Mouse (Mus musculus) heart, embryonic 13.5 days (tissue): ENCODE data around the gene 2410015M20Rik. TPM values are rescaled to one million over a fixed set of nuclear protein-coding genes. Genes with fewer than 3 reads are reported as not detected.
"Not testable (repeated sequence)": the region's sequence is repeated elsewhere in the genome, so short reads cannot be mapped to it uniquely, and the experiment has no call there.

Experiments
- ATAC-seq: fragments of 200-750 bp; cut with Nextera tagmentation; 2 replicates; pipeline ENCODE4 v1.8.0; 2017; ENCODE audit warnings: moderate TSS enrichment; ENCODE audit not compliant: insufficient number of reproducible peaks, low FRiP score, low TSS enrichment; ENCODE audit errors: extremely low read depth
- H3K27ac ChIP-seq: fragments of 300-500 bp; sonication (generic); replicated peaks from 2 replicates; pipeline ENCODE4 v1.5.1; 2015; ENCODE audit warnings: moderate library complexity, mild to moderate bottlenecking, inconsistent platforms
- H3K27me3 ChIP-seq: fragments of 300-500 bp; sonication (generic); replicated peaks from 2 replicates; pipeline ENCODE4 v1.6.1; 2015; ENCODE audit warnings: mild to moderate bottlenecking, inconsistent platforms
- H3K36me3 ChIP-seq: fragments of 300-500 bp; sonication (generic); 2 replicates; pipeline ENCODE4 v1.6.1; 2015; ENCODE audit warnings: mild to moderate bottlenecking, inconsistent platforms
- H3K4me1 ChIP-seq: fragments of 300-500 bp; sonication (generic); 2 replicates; pipeline ENCODE4 v1.6.1; 2015; ENCODE audit warnings: inconsistent platforms
- H3K4me2 ChIP-seq: fragments of 300-500 bp; sonication (generic); 2 replicates; pipeline ENCODE4 v1.6.1; 2015; ENCODE audit warnings: inconsistent platforms, mild to moderate bottlenecking, moderate library complexity
- H3K4me3 ChIP-seq: fragments of 300-500 bp; sonication (generic); 2 replicates; pipeline ENCODE4 v1.5.1; 2015; ENCODE audit warnings: moderate library complexity, mild to moderate bottlenecking, inconsistent platforms
- H3K9ac ChIP-seq: fragments of 300-500 bp; sonication (generic); 2 replicates; pipeline ENCODE4 v1.6.1; 2015; ENCODE audit warnings: inconsistent platforms, mild to moderate bottlenecking, moderate library complexity
- H3K9me3 ChIP-seq: fragments of 300-500 bp; sonication (generic); 2 replicates; pipeline ENCODE4 v1.6.1; 2016; ENCODE audit warnings: inconsistent platforms
- WGBS: fragments of 180-500 bp; shearing (Covaris S2); methylation state at CpG from one replicate; pipeline ENCODE4 v1.1.7; 2015; ENCODE audit warnings: mixed read lengths; 5-methylcytosine and 5-hydroxymethylcytosine counted together
- polyA plus RNA-seq: library from polyadenylated mRNA; unstranded; fragments of >200 nt; fragmentation: Nextera tagmentation; extraction: Ambion mirVana; gene quantifications from 2 replicates; pipeline ENCODE4 v1.2.1, GENCODE M21; 2015

2410015M20Rik gene
- polyA plus RNA-seq, 1 experiment from 2014 or later: 273 TPM

DNA sequence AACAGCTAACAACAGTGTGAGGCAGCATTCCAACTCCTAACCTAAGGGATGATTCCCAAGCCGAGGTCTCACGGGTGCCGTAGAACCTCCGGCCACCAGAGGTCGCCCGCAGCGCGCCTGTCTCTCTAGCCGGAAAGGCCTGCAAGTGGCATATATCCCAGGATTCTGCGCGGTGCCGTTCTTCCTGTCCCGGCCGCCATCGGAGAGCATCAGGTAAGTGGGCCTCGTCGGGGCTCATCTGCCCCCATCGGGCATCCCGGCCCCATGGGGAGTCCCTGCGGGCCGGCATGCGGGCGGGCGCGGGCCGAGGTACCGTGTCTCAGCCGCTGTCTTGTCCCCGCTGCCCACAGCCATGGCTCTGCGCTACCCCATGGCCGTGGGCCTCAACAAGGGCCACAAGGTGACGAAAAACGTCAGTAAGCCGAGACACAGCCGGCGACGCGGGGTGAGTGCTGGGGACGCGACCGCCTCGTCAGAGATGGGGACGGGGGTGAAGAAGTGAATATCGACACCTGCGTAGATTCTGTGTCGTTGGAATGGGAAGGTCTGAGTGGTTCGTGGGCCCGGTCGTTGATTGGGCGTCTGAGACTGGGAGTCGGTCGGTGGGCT lies 3.8 kb upstream of the 2410015M20Rik start, which contains the start of gene Rpl36:
Gene Rpl36, plus strand, starts transcription at position 181 of the 609 bp plus-strand sequence.
- H3K27me3 ChIP-seq: no peaks in the 10 kb centered on the region

DNA sequence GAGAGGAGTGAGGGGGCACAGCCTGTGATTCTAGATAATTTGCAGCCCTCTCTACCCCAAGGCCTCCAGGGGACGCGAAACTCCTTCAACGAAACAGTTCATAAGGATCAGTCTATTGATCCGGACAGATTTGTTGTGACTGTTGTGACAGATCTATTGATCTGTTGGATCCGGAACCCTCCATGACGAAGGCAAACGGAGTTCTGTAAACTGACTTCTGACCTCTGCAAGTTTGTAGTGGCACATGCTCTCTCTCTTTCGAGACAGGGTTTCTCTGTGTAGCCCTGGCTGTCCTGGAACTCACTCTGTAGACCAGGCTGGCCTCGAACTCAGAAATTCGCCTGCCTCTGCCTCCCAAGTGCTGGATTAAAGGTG lies 3.0 kb upstream of the 2410015M20Rik start:
- not testable (repeated sequence) for H3K9ac ChIP-seq, H3K9me3 ChIP-seq, ATAC-seq, H3K27me3 ChIP-seq, H3K27ac ChIP-seq
- peak overlapping the region; percentile 39; the same call in 1 of the 2 replicates for H3K4me2 ChIP-seq
- H3K36me3 ChIP-seq: peaks cover 43% of the 10 kb centered on the region
- H3K4me3 ChIP-seq: peak overlapping the region; percentile 29; the same call in 1 of the 2 replicates
- peaks cover 49% of the 10 kb centered on the region for H3K4me1 ChIP-seq
- WGBS: 69% methylated on average over 10 of the region's 10 CpGs

More for the DNA sequence above, 3.8 kb upstream of the 2410015M20Rik start, which contains the start of gene Rpl36:
- Histone ChIP-seq H3K9me3 (no peaks in the 10 kb centered on the region), H3K9ac (peak within 1 kb of the TSS; percentile 96), H3K27ac (peak within 1 kb of the TSS; percentile 90), H3K4me2 (peak within 1 kb of the TSS; percentile 94), H3K4me3 (peak within 1 kb of the TSS; percentile 77), H3K36me3 (peaks cover 43% of the 10 kb centered on the region), H3K4me1 (peaks cover 44% of the 10 kb centered on the region)
- WGBS: under 1% methylated on average over 52 of the region's 52 CpGs
- peak; percentile 17; the same call in 1 of the 2 replicates for ATAC-seq

DNA sequence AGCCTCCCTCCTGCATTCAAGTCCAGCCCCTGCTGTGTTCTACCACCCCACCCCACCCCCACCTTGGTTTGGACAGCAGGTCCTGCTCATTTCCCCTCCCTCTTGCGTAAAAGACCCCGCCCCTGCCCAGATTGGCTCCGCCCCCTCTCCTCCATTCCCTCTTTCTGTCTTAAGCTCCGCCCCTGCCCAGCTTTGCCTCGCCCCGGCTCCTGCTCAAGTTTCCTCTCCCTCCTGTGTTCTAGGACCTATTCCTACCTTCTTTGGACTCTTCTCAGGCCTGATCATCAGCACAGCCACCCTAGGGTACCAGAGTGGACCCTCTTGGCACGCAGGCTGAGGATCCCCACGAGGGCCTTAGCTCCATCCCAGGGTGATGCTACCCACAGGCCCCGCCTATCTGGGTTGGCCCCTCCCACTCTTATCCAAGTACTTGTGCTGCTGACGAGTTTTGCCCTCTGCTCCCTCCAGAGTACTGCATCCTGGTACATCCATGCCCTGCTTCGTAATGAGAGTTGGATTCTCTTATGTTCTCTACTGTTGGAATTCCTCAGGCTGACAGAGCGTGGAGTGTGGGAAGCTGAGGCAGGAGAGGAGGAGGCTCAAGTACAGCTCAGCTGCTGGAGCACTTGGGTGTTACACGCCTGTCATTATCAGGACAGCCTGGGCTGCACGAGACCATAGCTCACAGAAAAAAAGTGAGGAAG lies 2.4 kb upstream of the 2410015M20Rik start:
- peak overlapping the region; percentile 39 for H3K4me2 ChIP-seq
- ATAC-seq: 0 out of 2 replicates have a peak, but pooled peaks have one; percentile 8
- H3K27ac ChIP-seq: no peak overlapping the region

DNA sequence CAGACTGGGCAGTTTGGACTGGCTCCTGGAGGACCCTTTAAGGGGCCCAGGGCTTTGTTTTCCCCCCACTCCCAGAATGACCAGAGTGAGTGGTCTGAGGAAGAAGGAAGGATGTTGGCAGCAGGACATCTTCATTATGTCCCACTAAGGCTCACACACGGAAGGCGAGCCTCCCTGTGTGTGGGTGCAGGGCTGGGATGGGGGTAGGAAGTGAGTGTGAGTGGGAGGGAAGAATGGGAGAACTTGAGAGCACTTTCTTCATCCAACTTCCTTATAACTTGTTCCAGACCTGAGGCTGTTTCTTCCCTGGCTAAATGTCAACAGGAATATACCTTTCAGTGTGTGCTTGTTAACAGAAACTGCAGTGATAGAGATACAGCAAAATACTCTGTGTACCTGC lies 1.8 kb upstream of the 2410015M20Rik start:
- Histone ChIP-seq H3K27me3 (no peaks in the 10 kb centered on the region), H3K9ac (no peak overlapping the region), H3K4me3 (no peak overlapping the region), H3K9me3 (no peaks in the 10 kb centered on the region), H3K4me1 (peaks cover 49% of the 10 kb centered on the region), H3K36me3 (peaks cover 43% of the 10 kb centered on the region), H3K4me2 (0 out of 2 replicates have a peak overlapping the region, but pooled peaks have one; percentile 39), H3K27ac (no peak overlapping the region)
- ATAC-seq: no peak
- WGBS: 69% methylated on average over 2 of the region's 2 CpGs

More for the DNA sequence above, 2.4 kb upstream of the 2410015M20Rik start:
- Histone ChIP-seq H3K4me1 (peaks cover 49% of the 10 kb centered on the region), H3K9ac (peak overlapping the region; percentile 45), H3K36me3 (peaks cover 43% of the 10 kb centered on the region), H3K9me3 (no peaks in the 10 kb centered on the region), H3K27me3 (no peaks in the 10 kb centered on the region), H3K4me3 (peak overlapping the region; percentile 29)
- 15% methylated on average over 14 of the region's 14 CpGs for WGBS

DNA sequence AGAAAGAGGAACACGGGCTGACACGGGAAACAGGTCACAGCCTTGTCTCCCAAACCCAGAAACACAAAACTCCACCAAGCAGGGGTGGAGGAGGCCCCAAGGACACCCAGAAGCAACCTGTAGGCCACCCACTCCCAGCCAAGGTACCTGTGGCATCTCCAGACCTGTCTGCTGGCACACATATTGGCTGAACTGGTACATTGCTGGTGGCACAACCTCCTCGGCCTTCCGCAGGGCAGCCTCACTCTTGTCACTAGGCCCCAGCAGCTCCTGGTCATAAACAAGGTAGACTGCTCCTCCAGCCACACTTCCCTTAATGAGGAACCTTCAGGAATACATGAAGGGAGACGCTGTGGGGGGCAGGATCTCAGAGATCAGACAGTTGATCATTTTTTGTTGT lies 872 bp downstream of the 2410015M20Rik start:
- peaks cover 46% of the 10 kb centered on the region for H3K36me3 ChIP-seq
- peak overlapping the region; percentile 64 for H3K4me3 ChIP-seq
- ATAC-seq: no peak
- no peaks in the 10 kb centered on the region for H3K9me3 ChIP-seq
- peak overlapping the region; percentile 78 for H3K4me2 ChIP-seq
- 50% methylated on average over 5 of the region's 5 CpGs for WGBS
- H3K27ac ChIP-seq: peak overlapping the region; percentile 82; the same call in 1 of the 2 replicates
- peaks cover 34% of the 10 kb centered on the region for H3K4me1 ChIP-seq
- H3K9ac ChIP-seq: peak overlapping the region; percentile 85
- no peaks in the 10 kb centered on the region for H3K27me3 ChIP-seq

DNA sequence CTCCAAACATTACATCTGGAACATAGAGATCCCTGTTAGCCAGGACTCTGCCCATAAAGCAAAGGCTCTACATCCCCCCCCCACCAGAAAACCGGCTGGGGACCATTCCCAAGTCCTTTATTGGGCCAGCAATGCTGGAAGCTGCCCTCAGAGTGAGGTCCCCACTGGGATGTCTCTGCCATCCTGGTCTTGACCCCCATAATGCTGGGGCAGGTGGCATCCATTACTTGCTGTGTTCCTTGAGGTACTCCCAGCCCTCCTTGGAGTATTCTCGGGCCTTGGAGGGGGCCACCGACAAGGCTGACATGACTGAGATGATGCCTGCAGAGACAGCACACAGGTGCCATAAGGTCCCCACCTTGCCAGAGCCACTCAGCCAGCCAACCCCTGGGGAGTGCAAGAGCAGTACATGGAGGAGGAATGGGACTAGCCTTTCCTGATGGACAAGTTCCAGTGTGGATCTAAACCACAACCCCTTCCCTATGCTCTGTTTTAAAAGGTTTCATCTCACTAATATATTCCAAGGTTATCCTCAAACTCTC lies 2.0 kb downstream of the 2410015M20Rik start:
- no peak for ATAC-seq
- H3K4me2 ChIP-seq: no peak overlapping the region
- H3K36me3 ChIP-seq: peaks cover 57% of the 10 kb centered on the region
- H3K4me3 ChIP-seq: no peak overlapping the region
- H3K9ac ChIP-seq: peak overlapping the region; percentile 85; the same call in 1 of the 2 replicates
- 78% methylated on average over 3 of the region's 3 CpGs for WGBS
- no peaks in the 10 kb centered on the region for H3K27me3 ChIP-seq
- H3K9me3 ChIP-seq: no peaks in the 10 kb centered on the region
- no peak overlapping the region for H3K27ac ChIP-seq
- H3K4me1 ChIP-seq: peaks cover 29% of the 10 kb centered on the region

DNA sequence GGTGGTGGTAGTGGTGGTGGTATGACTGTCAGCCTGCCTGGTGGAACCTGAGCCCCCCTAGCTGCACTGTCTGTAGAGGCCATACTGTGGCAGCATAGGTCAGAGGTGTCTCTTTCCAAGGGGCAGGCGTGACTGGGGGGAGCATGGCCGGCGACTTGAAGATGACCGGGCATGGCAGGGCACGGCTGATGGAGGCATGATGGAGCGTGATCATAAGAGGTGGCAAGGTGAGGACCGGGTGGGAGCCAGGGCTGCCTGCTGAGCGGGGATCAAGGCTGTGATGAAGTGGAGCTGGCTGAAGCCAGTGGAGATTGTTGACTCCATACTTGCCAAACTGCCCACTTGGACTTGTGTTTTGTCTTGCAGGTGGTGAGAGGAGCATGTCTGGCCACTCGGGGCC lies 4.1 kb downstream of the 2410015M20Rik start:
- Histone ChIP-seq H3K36me3 (peaks cover 79% of the 10 kb centered on the region), H3K27me3 (no peaks in the 10 kb centered on the region), H3K4me2 (no peak overlapping the region), H3K4me1 (peaks cover 16% of the 10 kb centered on the region), H3K27ac (no peak overlapping the region), H3K4me3 (no peak overlapping the region), H3K9me3 (no peaks in the 10 kb centered on the region), H3K9ac (no peak overlapping the region)
- ATAC-seq: no peak
- 87% methylated on average over 9 of the region's 9 CpGs for WGBS

DNA sequence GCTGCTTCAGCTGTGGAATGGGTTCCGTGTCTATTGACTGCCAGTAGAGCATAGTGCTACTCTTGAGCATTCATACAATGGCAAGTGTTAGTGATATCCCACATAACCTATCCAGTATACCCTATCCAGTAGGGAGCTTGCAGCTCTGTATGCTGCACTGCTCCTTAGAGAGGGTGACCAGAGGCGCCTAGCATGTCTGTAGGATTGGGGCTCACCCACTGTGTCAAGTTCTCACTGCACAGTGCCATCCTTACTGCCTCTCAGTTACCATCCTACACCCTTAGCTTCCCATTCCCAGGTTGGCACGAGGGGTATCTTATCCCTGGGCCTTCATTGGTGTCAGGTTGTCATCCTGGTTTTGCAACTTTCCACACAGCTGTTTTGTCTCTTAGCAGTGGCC lies 5.1 kb downstream of the 2410015M20Rik start:
- Histone ChIP-seq H3K27ac (no peak overlapping the region), H3K9ac (no peak overlapping the region), H3K9me3 (no peaks in the 10 kb centered on the region), H3K27me3 (no peaks in the 10 kb centered on the region), H3K36me3 (peaks cover 89% of the 10 kb centered on the region), H3K4me3 (no peak overlapping the region), H3K4me1 (peaks cover 11% of the 10 kb centered on the region), H3K4me2 (no peak overlapping the region)
- ATAC-seq: no peak
- WGBS: 96% methylated on average over 3 of the region's 3 CpGs

DNA sequence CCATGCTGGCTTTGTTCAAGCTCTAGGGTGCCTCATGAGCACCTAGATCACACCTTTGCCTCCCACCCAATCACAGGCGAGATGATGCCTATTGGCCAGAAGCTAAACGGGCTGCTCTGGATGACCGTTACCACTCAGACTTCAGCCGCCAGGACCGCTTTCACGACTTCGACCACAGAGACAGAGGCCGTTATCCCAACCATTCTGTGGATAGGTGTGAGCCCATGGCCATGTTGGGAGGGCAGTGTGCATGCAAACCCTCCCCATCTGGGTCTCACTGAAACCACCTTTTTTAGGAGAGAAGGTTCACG lies 5.5 kb downstream of the 2410015M20Rik start:
- no peak for ATAC-seq
- Histone ChIP-seq H3K27ac (no peak overlapping the region), H3K27me3 (no peaks in the 10 kb centered on the region), H3K9me3 (no peaks in the 10 kb centered on the region), H3K4me3 (no peak overlapping the region), H3K9ac (no peak overlapping the region), H3K36me3 (peaks cover 93% of the 10 kb centered on the region), H3K4me1 (peaks cover 11% of the 10 kb centered on the region), H3K4me2 (no peak overlapping the region)
- 86% methylated on average over 9 of the region's 9 CpGs for WGBS

DNA sequence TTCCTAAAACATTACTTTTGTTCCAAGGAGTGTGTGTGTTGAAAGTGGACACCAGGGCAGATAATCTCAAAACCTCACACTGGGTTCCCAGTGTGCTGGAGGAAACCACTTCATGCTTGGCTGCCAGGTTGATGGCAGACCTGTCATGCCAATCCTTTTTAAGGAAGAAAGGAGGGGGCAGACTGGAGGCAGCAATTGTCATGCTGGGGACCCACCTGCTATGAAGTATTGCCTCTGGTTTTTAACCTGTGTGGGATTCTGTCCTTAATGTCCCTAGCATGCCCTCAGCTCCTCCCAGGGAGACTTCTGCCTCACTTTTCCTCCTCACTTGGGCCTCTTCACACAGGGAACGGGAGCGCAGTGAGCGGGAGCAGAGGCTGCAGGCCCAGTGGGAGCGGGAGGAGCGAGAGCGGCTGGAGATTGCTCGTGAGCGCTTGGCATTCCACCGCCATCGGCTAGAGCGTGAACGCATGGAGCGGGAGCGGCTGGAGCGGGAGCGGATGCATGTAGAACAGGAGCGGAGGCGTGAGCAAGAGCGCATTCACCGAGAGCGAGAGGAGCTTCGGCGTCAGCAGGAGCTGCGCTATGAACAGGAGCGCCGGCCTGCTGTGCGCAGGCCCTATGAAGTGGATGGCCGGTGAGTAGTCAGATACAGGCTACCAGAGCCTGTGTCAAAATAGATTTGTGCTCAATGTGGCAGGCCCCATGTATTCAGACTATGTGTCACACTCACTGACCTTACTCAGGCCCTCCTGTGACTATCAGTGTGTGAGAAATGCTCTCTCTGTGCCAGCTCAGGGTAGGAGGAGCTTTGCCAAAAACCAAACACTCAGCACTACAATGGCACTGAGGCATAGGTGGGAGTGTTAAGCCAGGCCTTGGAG lies 6.1 kb downstream of the 2410015M20Rik start:
- no peak overlapping the region for H3K9ac ChIP-seq
- no peak overlapping the region for H3K4me2 ChIP-seq
- peaks cover 6% of the 10 kb centered on the region for H3K4me1 ChIP-seq
- H3K27ac ChIP-seq: no peak overlapping the region
- ATAC-seq: no peak
- no peaks in the 10 kb centered on the region for H3K9me3 ChIP-seq
- H3K27me3 ChIP-seq: no peaks in the 10 kb centered on the region
- H3K36me3 ChIP-seq: peaks cover 93% of the 10 kb centered on the region
- 91% methylated on average over 28 of the region's 28 CpGs for WGBS
- H3K4me3 ChIP-seq: no peak overlapping the region
